Mouse (Mus musculus) CH12.LX (cell line): Measurements from ENCODE around the gene Gm20388. TPM values are rescaled to one million over a fixed set of nuclear protein-coding genes. Genes with fewer than 3 reads are reported as not detected.

Experiments
- DNase-seq: peaks from one replicate; pipeline ENCODE4 v3.0.0-alpha.2; 2013; ENCODE audit errors: extremely low read depth
- H3K27ac ChIP-seq: 2 replicates; pipeline ENCODE4 v1.5.1; 2012; ENCODE audit warnings: low read depth, mild to moderate bottlenecking, control low read depth, moderate library complexity; ENCODE audit not compliant: insufficient read depth
- H3K27me3 ChIP-seq: replicated peaks from 2 replicates; pipeline ENCODE3; 2012; ENCODE audit warnings: inconsistent platforms
- H3K36me3 ChIP-seq, 2 experiments: replicated peaks in 1 of 2; 2 replicates each; pipeline versions ENCODE3 to v1.6.1; 2012; ENCODE audit warnings: inconsistent platforms in 1 of 2, low read length in 1 of 2, mild to moderate bottlenecking in 1 of 2, mixed read lengths in 1 of 2, moderate library complexity in 1 of 2; ENCODE audit not compliant: control insufficient read depth in 1 of 2, insufficient read depth in 1 of 2
- H3K4me1 ChIP-seq, 2 experiments: 2 replicates each; pipeline ENCODE4 v1.6.1; 2012; ENCODE audit warnings: inconsistent platforms in 1 of 2, moderate library complexity in 1 of 2; ENCODE audit not compliant: insufficient read depth in 2 of 2, control insufficient read depth in 1 of 2
- H3K4me2 ChIP-seq: 2 replicates; pipeline ENCODE4 v1.6.1; 2012; ENCODE audit warnings: low read depth, mild to moderate bottlenecking, control low read depth; ENCODE audit not compliant: poor library complexity, insufficient read depth, severe bottlenecking
- H3K4me3 ChIP-seq, 3 experiments: fragments of 150-350 bp in 1 of 3; sonication (generic) in 1 of 3; replicated peaks in 1 of 3; 2 replicates each; pipeline versions ENCODE3 to v1.5.1; 2011 to 2012; ENCODE audit warnings: low read depth in 2 of 3, low read length in 2 of 3, mild to moderate bottlenecking in 2 of 3, moderate library complexity in 2 of 3, control low read depth in 1 of 3, improper control_type of control experiment in 1 of 3, inconsistent platforms in 1 of 3, mixed read lengths in 1 of 3; ENCODE audit not compliant: poor library complexity in 1 of 3
- H3K79me2 ChIP-seq: replicated peaks from 2 replicates; pipeline ENCODE4 v1.6.1; 2012; ENCODE audit warnings: mild to moderate bottlenecking, moderate library complexity; ENCODE audit not compliant: control insufficient read depth, poor library complexity, insufficient read depth, severe bottlenecking; ENCODE audit errors: extremely low read depth
- H3K9ac ChIP-seq: 2 replicates; pipeline ENCODE4 v1.6.1; 2012; ENCODE audit warnings: low read depth, mild to moderate bottlenecking, control low read depth, moderate library complexity; ENCODE audit not compliant: insufficient read depth
- H3K9me3 ChIP-seq: replicated peaks from 2 replicates; pipeline ENCODE3; 2012; ENCODE audit warnings: low read length, inconsistent platforms, mixed read lengths
- CHD1 ChIP-seq: IDR thresholded peaks from 2 replicates; pipeline ENCODE4 v1.6.1; 2012; ENCODE audit warnings: low read depth, low read length, improper control_type of control experiment, inconsistent platforms
- CHD2 ChIP-seq: IDR thresholded peaks from 2 replicates; pipeline ENCODE4 v1.6.1; 2011; ENCODE audit warnings: low read length, improper control_type of control experiment
- CTCF ChIP-seq, 2 experiments: IDR thresholded peaks in 1 of 2; conservative IDR thresholded peaks in 1 of 2; 2 replicates each; pipeline ENCODE4 v1.5.1; 2011 to 2012; ENCODE audit warnings: low read depth in 2 of 2, low read length in 2 of 2, improper control_type of control experiment in 1 of 2, inconsistent platforms in 1 of 2, mild to moderate bottlenecking in 1 of 2, moderate library complexity in 1 of 2
- ELF1 ChIP-seq: IDR thresholded peaks from 2 replicates; pipeline ENCODE4 v1.6.1; 2014; ENCODE audit warnings: low read depth, mild to moderate bottlenecking, inconsistent platforms, low read length, improper control_type of control experiment
- EP300 ChIP-seq: IDR thresholded peaks from 2 replicates; pipeline ENCODE4 v1.6.1; 2011; ENCODE audit warnings: low read length, improper control_type of control experiment
- HCFC1 ChIP-seq: IDR thresholded peaks from 2 replicates; pipeline ENCODE4 v1.6.1; 2012; ENCODE audit warnings: low read depth, mild to moderate bottlenecking, inconsistent platforms, low read length, improper control_type of control experiment
- IRF4 ChIP-seq: IDR thresholded peaks from 2 replicates; pipeline ENCODE4 v1.6.1; 2014; ENCODE audit warnings: low read depth, mild to moderate bottlenecking, inconsistent platforms, low read length, improper control_type of control experiment
- JUND ChIP-seq: conservative IDR thresholded peaks from 2 replicates; pipeline ENCODE4 v1.6.1; 2011; ENCODE audit warnings: low read depth, low read length, improper control_type of control experiment
- MAX ChIP-seq: IDR thresholded peaks from 2 replicates; pipeline ENCODE4 v1.6.1; 2011; ENCODE audit warnings: low read length, improper control_type of control experiment
- MAZ ChIP-seq: IDR thresholded peaks from 2 replicates; pipeline ENCODE4 v1.6.1; 2012; ENCODE audit warnings: low read depth, mild to moderate bottlenecking, inconsistent platforms, low read length, improper control_type of control experiment, moderate library complexity
- MEF2A ChIP-seq: IDR thresholded peaks from 2 replicates; pipeline ENCODE4 v1.6.1; 2014; ENCODE audit warnings: low read depth, mild to moderate bottlenecking, inconsistent platforms, low read length, improper control_type of control experiment, borderline replicate concordance
- MXI1 ChIP-seq: IDR thresholded peaks from 2 replicates; pipeline ENCODE4 v1.6.1; 2011; ENCODE audit warnings: mild to moderate bottlenecking, low read depth, low read length, improper control_type of control experiment
- MYC ChIP-seq: IDR thresholded peaks from 2 replicates; pipeline ENCODE4 v1.6.1; 2011; ENCODE audit warnings: low read depth, mild to moderate bottlenecking, improper control_type of control experiment, low read length
- NELFE ChIP-seq: IDR thresholded peaks from 2 replicates; pipeline ENCODE4 v1.6.1; 2011; ENCODE audit warnings: low read depth, low read length, improper control_type of control experiment
- NRF1 ChIP-seq: IDR thresholded peaks from 2 replicates; pipeline ENCODE4 v1.6.1; 2014; ENCODE audit warnings: low read depth, mild to moderate bottlenecking, inconsistent platforms, low read length, improper control_type of control experiment, moderate library complexity
- POLR2A ChIP-seq: IDR thresholded peaks from 2 replicates; pipeline ENCODE4 v1.6.1; 2011; ENCODE audit warnings: low read depth, mild to moderate bottlenecking, improper control_type of control experiment, low read length
- POLR2AphosphoS2 ChIP-seq: IDR thresholded peaks from 2 replicates; pipeline ENCODE4 v1.6.1; 2011; ENCODE audit warnings: low read depth, low read length, improper control_type of control experiment
- RCOR1 ChIP-seq: conservative IDR thresholded peaks from 2 replicates; pipeline ENCODE4 v1.6.1; 2012; ENCODE audit warnings: low read depth, mild to moderate bottlenecking, inconsistent platforms, low read length, improper control_type of control experiment
- SMC3 ChIP-seq: IDR thresholded peaks from 2 replicates; pipeline ENCODE4 v1.6.1; 2011; ENCODE audit warnings: low read depth, low read length, improper control_type of control experiment
- TCF12 ChIP-seq: IDR thresholded peaks from 2 replicates; pipeline ENCODE4 v1.6.1; 2014; ENCODE audit warnings: low read depth, mild to moderate bottlenecking, inconsistent platforms, low read length, improper control_type of control experiment
- USF1 ChIP-seq: IDR thresholded peaks from 2 replicates; pipeline ENCODE4 v1.6.1; 2014; ENCODE audit warnings: low read depth, mild to moderate bottlenecking, inconsistent platforms, low read length, improper control_type of control experiment
- ZC3H11A ChIP-seq: IDR thresholded peaks from 2 replicates; pipeline ENCODE4 v1.6.1; 2012; ENCODE audit warnings: low read depth, mild to moderate bottlenecking, inconsistent platforms, low read length, improper control_type of control experiment
- ZKSCAN1 ChIP-seq: IDR thresholded peaks from 2 replicates; pipeline ENCODE4 v1.6.1; 2012; ENCODE audit warnings: low read depth, inconsistent platforms, low read length, improper control_type of control experiment, borderline replicate concordance
- ZMIZ1 ChIP-seq: IDR thresholded peaks from 2 replicates; pipeline ENCODE4 v1.6.1; 2012; ENCODE audit warnings: low read depth, mild to moderate bottlenecking, inconsistent platforms, low read length, improper control_type of control experiment
- ZNF384 ChIP-seq: IDR thresholded peaks from 2 replicates; pipeline ENCODE4 v1.6.1; 2012; ENCODE audit warnings: low read depth, low read length, improper control_type of control experiment, inconsistent platforms
- dilution Hi-C: fragments of 300-500 bp; cut with MboI; formaldehyde crosslinking; loops from 2 replicates; pipeline ENCODE4 v1.14.3; 2020; ENCODE audit warnings: low sequenced_read_pairs; ENCODE audit not compliant: extremely low pct_unique_long_range_greater_than_20kb, extremely low pct_ligation_motif_present
- in situ Hi-C: fragments of 300-500 bp; cut with MboI; formaldehyde crosslinking; loops from 3 replicates; pipeline ENCODE4 v1.14.3; 2019; ENCODE audit warnings: low sequenced_read_pairs, low pct_ligation_motif_present, low pct_unique_long_range_greater_than_20kb, mixed read lengths
- polyA plus RNA-seq: library from polyadenylated mRNA; unstranded; fragments of >175 nt; gene quantifications from 2 replicates; pipeline ENCODE4 v1.2.1, GENCODE M21; 2012; ENCODE audit warnings: low read depth; ENCODE audit not compliant: insufficient read length
- total RNA-seq, 2 experiments: library from RNA; depleted of rRNA; stranded (reverse); fragments of 300-350 nt in 1 of 2; fragments of >200 nt in 1 of 2; gene quantifications; 2 replicates each; pipeline ENCODE4 v1.2.3; 2012 to 2014

Gm20388 gene
- total and polyA plus RNA-seq, 3 experiments: 14.8 to 26.3 (median 22.2) TPM

DNA sequence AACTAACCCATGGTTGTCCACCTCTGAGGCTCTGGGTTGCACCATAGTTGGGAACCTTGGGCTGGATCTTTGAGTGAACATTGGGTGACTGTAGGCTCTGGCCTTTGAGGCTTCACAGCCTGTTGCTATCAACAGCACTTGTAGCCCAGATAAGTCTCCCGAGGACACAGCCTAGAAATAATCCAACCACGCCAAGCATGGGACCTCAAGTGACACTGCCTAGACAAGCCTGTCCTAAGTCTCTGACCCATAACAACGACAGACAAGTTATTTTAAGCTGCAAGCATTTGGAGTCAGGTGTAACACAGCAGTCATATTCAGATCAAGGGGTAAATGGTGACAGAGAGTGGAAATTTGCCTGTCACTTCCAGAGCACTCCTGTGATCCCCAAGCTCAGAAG, 3304.8 kb downstream of the Gm20388 start:
- H3K4me3 ChIP-seq: no peak overlapping the region
- DNase-seq: no peak
- no peaks in the 10 kb centered on the region for H3K9me3 ChIP-seq
- no peak overlapping the region for H3K4me2 ChIP-seq
- H3K4me1 ChIP-seq: peaks cover 0 to 17% of the 10 kb centered on the region in 2 experiments; a peak in 2 of 4 replicates
- in situ Hi-C loops (no loop called here), dilution Hi-C loops (no loop called here)
- peaks cover 5% of the 10 kb centered on the region for H3K27me3 ChIP-seq
- no peak overlapping the region for H3K27ac ChIP-seq
- H3K36me3 ChIP-seq: peaks cover 2 to 6% of the 10 kb centered on the region in 2 experiments
- TF ChIP-seq JUND: no peak
- no peak for TF ChIP-seq SMC3
- TF ChIP-seq CHD2: no peak
- no peak for TF ChIP-seq POLR2A
- no peak overlapping the region for H3K9ac ChIP-seq
- peaks cover 16% of the 10 kb centered on the region for H3K79me2 ChIP-seq

GRCm38 (mm10) chr8:123220917-123221316, 3310.3 kb downstream of the Gm20388 start:
- dilution Hi-C loops: no loop called here

DNA sequence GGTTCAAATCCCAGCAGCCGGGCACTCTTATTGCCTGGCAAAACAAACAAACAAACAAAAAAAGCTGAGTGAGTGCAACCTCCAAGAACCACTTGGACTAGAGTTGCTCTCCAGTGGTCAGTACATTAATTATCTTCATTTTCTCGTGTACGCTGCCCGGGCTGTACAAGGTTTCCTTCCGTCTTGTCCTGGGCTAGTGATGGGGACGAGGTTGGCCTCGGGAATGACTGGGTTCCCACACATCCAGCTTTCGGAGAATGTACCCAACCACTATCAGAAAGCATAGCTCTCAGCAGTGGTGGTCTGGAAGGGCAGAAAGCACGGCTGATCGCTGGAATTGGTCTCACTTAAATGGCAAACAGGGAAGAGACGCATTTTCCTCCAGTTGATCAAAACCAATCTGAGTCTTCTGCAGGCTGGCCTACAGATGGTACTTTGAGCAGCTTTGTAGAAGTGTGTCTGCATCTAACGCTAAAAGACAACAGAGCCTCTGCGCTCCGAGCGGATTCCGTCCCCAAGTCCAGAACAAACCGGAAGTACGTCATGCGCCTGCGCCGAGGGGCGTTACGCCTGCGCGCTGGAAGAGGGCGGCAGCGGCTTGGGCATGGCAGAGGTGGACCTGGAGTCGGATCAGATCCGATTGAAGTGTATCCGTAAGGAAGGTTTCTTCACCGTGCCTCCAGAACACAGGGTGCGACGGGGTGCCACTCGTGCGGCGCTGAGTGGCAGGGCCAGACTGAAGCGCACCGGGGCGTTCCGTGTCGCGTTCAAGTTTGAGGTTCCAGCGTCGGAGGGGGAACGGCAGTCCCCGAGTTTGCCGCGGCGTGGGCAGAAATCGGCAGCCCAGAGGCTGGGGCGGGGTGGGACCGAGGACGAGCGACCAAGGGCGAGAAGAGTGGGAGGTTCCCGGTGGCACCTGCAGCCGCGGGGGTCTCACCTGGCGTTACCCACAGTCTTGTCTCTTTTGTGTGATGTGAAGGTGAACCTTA, 3313.9 kb downstream of the Gm20388 start, which contains the start of gene Cdk10:
Gene Cdk10, plus strand, starts transcription at position 565 of the 989 bp plus-strand sequence.
- Histone ChIP-seq H3K27ac (peak within 1 kb of the TSS; percentile 18; the same call in 1 of the 2 replicates), H3K9me3 (no peaks in the 10 kb centered on the region), H3K36me3 (peaks cover 19 to 38% of the 10 kb centered on the region in 2 experiments), H3K27me3 (no peaks in the 10 kb centered on the region), H3K4me2 (peak within 1 kb of the TSS; percentile 86), H3K79me2 (no peaks in the 10 kb centered on the region), H3K4me3 (peak within 1 kb of the TSS; percentile 77 to 100 (median 99)), H3K4me1 (peaks cover 0 to 20% of the 10 kb centered on the region in 2 experiments; a peak in 2 of 4 replicates), H3K9ac (peak within 1 kb of the TSS; percentile 96)
- dilution Hi-C loops: no loop called here
- DNase-seq: peak; percentile 90
- in situ Hi-C loops: no loop called here
- TF ChIP-seq SMC3 (no peak), CTCF (conservative IDR thresholded peaks at IDR 0.05 in 1 of 2, IDR thresholded peaks at IDR 0.05 in 1 of 2; ENCODE audit: low read depth in 2 of 2, low read length in 2 of 2) (no peak), ELF1 (peak; percentile 90), CHD2 (no peak), USF1 (no peak), MAZ (0 out of 2 replicates have a peak, but pooled peaks have one; percentile 26), MEF2A (peak; percentile 31; the same call in 1 of the 2 replicates), NELFE (peak; percentile 98), MXI1 (peak; percentile 83), MAX (peak; percentile 66), ZC3H11A (no peak), MYC (peak; percentile 56; the same call in 1 of the 2 replicates), POLR2AphosphoS2 (peak; percentile 93), TCF12 (peak; percentile 94), EP300 (no peak), ZMIZ1 (peak; percentile 60; the same call in 1 of the 2 replicates), IRF4 (peak; percentile 51; the same call in 1 of the 2 replicates), CHD1 (no peak)

More at GRCm38 (mm10) chr8:123220917-123221316, 3310.3 kb downstream of the Gm20388 start:
- Histone ChIP-seq H3K79me2 (no peaks in the 10 kb centered on the region), H3K9ac (no peak overlapping the region), H3K4me3 (no peak overlapping the region), H3K27ac (no peak overlapping the region), H3K27me3 (no peaks in the 10 kb centered on the region), H3K4me1 (peaks cover 0 to 15% of the 10 kb centered on the region in 2 experiments; a peak in 2 of 4 replicates), H3K36me3 (peaks cover 0 to 1% of the 10 kb centered on the region in 2 experiments), H3K9me3 (no peaks in the 10 kb centered on the region), H3K4me2 (no peak overlapping the region)
- in situ Hi-C loops: no loop called here
- no peak for DNase-seq
- TF ChIP-seq ZKSCAN1: no peak
- no peak for TF ChIP-seq HCFC1
- no peak for TF ChIP-seq CHD2
- TF ChIP-seq NRF1: no peak
- TF ChIP-seq MYC: no peak
- TF ChIP-seq EP300: no peak
- TF ChIP-seq ZC3H11A: no peak
- TF ChIP-seq JUND: no peak
- TF ChIP-seq ZNF384: no peak
- TF ChIP-seq RCOR1: no peak
